Mouse (Mus musculus) kidney, adult 2 months (tissue): ENCODE data around the gene Msi2. TPM values are rescaled to one million over a fixed set of nuclear protein-coding genes. Genes with fewer than 3 reads are reported as not detected.

Source experiments
- DNase-seq: peaks from one replicate; pipeline ENCODE4 v3.0.0; 2021
- H3K27ac ChIP-seq: fragments of 200-500 bp; 2 replicates; pipeline ENCODE4 v1.5.1; 2012; ENCODE audit warnings: low read depth, low read length, control low read depth, inconsistent platforms; ENCODE audit not compliant: insufficient read depth
- H3K27me3 ChIP-seq: fragments of 200-500 bp; replicated peaks from 2 replicates; pipeline ENCODE4 v1.6.1; 2012; ENCODE audit warnings: mild to moderate bottlenecking, moderate library complexity, low read length, inconsistent platforms; ENCODE audit not compliant: control insufficient read depth, insufficient read depth
- H3K36me3 ChIP-seq: fragments of 200-500 bp; 2 replicates; pipeline ENCODE4 v1.6.1; 2012; ENCODE audit warnings: mild to moderate bottlenecking, moderate library complexity, low read length, inconsistent platforms; ENCODE audit not compliant: control insufficient read depth, insufficient read depth
- H3K4me1 ChIP-seq: fragments of 200-500 bp; 2 replicates; pipeline ENCODE4 v1.6.1; 2011; ENCODE audit warnings: low read length; ENCODE audit not compliant: control insufficient read depth, insufficient read depth
- H3K4me3 ChIP-seq: fragments of 200-500 bp; 2 replicates; pipeline ENCODE4 v1.5.1; 2011; ENCODE audit warnings: mild to moderate bottlenecking, low read depth, low read length, control low read depth; ENCODE audit not compliant: insufficient read depth
- CTCF ChIP-seq: fragments of 200-500 bp; conservative IDR thresholded peaks from 2 replicates; pipeline ENCODE4 v1.5.1; 2011; ENCODE audit warnings: low read depth, mild to moderate bottlenecking, control low read depth, low read length, moderate library complexity, mixed read lengths; ENCODE audit not compliant: insufficient read depth, insufficient read length
- POLR2A ChIP-seq: fragments of 200-500 bp; IDR thresholded peaks from one replicate; pipeline ENCODE4 v1.6.1; 2011; ENCODE audit warnings: low read depth, low read length, control low read depth
- WGBS: fragments of 180-500 bp; shearing (Covaris S2); methylation state at CpG from one replicate; pipeline ENCODE4 v1.1.7; 2018; 5-methylcytosine and 5-hydroxymethylcytosine counted together
- polyA plus RNA-seq: library from polyadenylated mRNA; depleted of rRNA; stranded (reverse); fragments of >200 nt; gene quantifications from 2 replicates; pipeline ENCODE4 v1.2.3, GENCODE M21; 2012

The Msi2 gene
- polyA plus RNA-seq, 1 experiment: 43.5 TPM

DNA sequence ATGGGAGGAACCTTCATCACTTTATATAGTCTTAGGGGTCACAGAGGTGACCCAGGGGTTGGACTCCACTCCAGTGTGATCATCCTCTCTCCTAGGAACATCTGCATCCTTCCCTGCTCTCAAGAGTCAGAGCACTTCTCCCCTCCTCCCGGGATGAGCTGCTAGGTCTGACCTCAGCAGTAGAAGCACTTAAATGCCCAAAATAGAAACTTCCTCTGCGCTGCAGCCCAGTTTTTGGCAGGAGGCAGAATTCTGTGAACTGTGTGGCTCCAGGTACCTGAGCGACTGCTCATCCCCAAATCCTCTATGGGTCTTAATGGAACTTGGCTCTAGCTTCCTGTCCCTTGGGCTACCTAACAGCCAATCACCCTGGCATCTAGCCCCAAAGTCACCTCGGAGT is 228.3 kb downstream of the Msi2 start:
- peaks cover 7% of the 10 kb centered on the region for H3K4me1 ChIP-seq
- H3K4me3 ChIP-seq: no peak overlapping the region
- no peaks in the 10 kb centered on the region for H3K36me3 ChIP-seq
- WGBS: 45% methylated on average over 4 of the region's 4 CpGs
- peak overlapping the region; percentile 8; the same call in 1 of the 2 replicates for H3K27ac ChIP-seq
- no peaks in the 10 kb centered on the region for H3K27me3 ChIP-seq
- no peak for DNase-seq
- TF ChIP-seq CTCF (no peak), POLR2A (no peak)

DNA sequence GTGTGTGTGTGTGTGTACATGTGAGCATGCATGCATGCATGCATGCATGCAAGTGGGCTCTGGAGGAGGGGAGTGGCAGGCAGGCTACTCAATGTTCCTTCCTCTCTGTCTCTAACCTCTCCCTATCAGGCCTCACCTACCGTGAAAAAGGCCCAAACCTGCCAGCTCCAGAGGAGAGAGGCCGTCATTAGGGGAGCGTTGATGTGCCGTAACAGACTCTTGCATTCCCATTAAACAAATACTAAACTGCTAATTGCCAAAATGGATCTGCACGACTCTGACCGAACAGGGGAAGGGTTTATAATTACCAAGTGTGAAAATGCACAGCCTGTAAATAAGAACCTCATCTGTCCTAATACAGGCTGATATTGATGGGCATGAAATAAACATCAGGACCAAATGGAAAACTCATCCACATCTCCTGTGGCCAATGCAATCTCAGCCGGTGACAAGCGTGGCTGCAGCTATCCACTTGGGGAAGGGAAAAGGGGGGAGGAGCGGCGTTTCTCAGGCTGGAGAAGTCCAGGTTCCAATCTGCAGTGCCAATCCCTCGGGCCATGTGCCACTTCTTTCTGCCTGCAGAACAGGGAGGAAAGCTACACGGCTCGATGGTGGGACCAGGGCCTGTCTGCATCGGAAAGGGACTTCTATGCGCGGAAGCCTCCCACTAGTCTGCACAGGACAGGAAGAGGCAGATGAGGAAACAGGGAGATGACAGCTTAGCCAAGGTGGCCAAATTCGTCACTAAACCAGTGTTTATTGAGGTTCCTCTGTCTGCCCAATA is 229.2 kb downstream of the Msi2 start:
- Histone ChIP-seq H3K27ac (no peak overlapping the region), H3K4me3 (no peak overlapping the region), H3K4me1 (peaks cover 11% of the 10 kb centered on the region), H3K27me3 (no peaks in the 10 kb centered on the region), H3K36me3 (no peaks in the 10 kb centered on the region)
- 60% methylated on average over 17 of the region's 17 CpGs for WGBS
- no peak for TF ChIP-seq POLR2A
- TF ChIP-seq CTCF: no peak
- DNase-seq: peak; percentile 67

DNA sequence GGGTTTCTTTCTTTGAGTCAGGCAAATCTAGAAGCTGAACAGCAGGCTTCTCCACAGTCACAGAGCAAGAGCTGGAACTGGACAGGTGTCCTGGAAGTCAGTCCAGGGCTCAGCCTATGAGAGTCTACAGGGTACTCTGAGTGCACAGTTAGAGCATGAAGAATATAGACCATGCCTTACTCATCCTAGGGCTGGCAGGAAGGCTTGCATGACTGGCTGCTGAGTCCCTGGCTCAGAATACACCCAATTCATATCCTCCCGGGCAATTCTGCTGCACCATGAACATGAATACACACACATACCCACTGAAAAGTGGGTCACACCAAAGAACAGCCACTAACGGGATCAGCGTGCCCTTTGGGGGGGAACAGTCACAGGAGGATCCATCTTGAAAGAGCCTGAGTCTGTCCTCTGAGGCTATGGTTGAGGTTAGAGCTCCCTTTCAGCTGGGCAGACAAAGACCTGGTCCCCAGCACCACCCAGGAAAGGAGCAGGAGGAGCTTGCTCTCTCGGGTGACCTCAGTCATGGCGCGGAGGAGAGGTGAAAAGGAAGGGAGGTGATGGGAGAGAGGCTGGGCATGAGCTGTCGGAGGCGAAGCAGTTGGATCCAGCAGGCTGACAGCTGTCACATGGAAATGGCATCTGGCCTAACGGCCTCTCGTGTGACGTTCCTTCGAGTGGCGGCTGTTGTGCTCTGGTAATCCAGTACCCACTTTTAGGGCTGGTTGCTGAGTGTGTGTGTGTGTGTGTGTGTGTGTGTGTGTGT is 230.0 kb downstream of the Msi2 start:
- no peak overlapping the region for H3K27ac ChIP-seq
- no peak overlapping the region for H3K4me3 ChIP-seq
- TF ChIP-seq POLR2A (no peak), CTCF (no peak)
- 73% methylated on average over 13 of the region's 13 CpGs for WGBS
- H3K4me1 ChIP-seq: peaks cover 15% of the 10 kb centered on the region
- DNase-seq: no peak
- H3K36me3 ChIP-seq: no peaks in the 10 kb centered on the region
- H3K27me3 ChIP-seq: no peaks in the 10 kb centered on the region

DNA sequence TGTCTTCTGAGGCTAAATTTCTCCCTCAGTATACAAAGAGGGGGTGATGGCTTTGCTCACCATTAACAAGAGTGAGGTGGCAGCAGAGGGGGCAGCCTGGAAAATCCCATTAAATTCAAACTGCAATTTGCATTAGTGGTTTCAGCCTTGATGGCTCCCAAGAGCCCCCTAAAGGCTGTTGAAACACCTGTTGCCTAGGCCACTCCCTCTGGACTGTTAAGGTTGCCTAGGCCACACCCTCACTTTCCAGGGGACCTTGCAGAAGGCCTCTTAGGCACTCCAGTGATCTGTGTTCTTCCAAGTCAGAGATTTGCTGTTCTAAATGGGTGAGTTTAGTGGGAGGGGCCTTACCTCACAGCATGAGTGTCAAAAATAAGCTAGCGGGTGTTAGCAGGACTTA is 232.3 kb downstream of the Msi2 start:
- WGBS: 61% methylated on average over 1 of the region's 1 CpGs
- Histone ChIP-seq H3K27ac (no peak overlapping the region), H3K4me1 (peaks cover 19% of the 10 kb centered on the region), H3K36me3 (no peaks in the 10 kb centered on the region), H3K27me3 (no peaks in the 10 kb centered on the region), H3K4me3 (no peak overlapping the region)
- no peak for TF ChIP-seq POLR2A
- TF ChIP-seq CTCF: no peak
- DNase-seq: no peak

DNA sequence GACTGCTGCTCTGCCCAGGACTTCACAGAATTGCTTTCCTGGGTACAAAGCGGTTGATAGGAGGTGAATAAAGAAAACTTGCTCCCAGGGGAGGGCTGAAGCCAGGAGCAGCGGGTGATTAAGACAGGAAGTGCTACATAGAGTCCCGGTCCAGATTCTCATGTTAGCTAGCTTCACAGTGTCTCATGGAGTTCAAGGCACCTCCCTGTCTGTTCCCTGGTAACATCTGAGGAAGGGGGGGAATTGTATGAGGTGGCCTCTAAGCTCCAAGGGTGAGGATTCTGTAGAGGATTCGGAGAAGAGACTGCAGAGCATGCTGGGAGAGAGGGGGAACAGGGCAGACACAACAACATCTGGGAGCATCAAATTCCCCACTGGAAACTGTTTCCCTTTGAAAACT is 233.2 kb downstream of the Msi2 start:
- TF ChIP-seq CTCF (no peak), POLR2A (no peak)
- Histone ChIP-seq H3K4me1 (peaks cover 18% of the 10 kb centered on the region), H3K4me3 (no peak overlapping the region), H3K27ac (no peak overlapping the region), H3K27me3 (no peaks in the 10 kb centered on the region), H3K36me3 (no peaks in the 10 kb centered on the region)
- WGBS: 47% methylated on average over 4 of the region's 4 CpGs
- DNase-seq: no peak

DNA sequence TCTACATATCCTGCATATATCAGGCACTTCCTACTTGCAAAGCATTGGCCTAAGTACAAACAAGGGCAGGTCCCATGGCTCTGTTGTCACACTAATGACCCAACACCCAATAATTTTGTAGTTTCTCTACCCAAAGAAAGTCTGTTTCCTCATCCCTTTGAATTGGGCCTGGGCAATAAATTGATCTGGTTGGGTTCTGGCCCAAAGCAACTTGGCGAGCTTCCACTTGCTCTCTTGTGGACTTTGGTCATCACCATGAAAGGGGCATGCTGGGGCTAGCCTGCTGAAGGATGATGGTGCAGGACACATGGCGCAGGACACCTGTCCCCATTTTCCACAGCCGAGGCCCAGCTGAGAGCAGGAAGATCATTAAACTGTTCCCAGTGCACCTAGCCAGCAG is 234.3 kb downstream of the Msi2 start:
- TF ChIP-seq CTCF: no peak
- no peak for TF ChIP-seq POLR2A
- DNase-seq: peak; percentile 55
- Histone ChIP-seq H3K27me3 (no peaks in the 10 kb centered on the region), H3K36me3 (no peaks in the 10 kb centered on the region), H3K27ac (no peak overlapping the region), H3K4me3 (no peak overlapping the region), H3K4me1 (peaks cover 16% of the 10 kb centered on the region; the same call in 1 of the 2 replicates)
- 71% methylated on average over 3 of the region's 3 CpGs for WGBS

DNA sequence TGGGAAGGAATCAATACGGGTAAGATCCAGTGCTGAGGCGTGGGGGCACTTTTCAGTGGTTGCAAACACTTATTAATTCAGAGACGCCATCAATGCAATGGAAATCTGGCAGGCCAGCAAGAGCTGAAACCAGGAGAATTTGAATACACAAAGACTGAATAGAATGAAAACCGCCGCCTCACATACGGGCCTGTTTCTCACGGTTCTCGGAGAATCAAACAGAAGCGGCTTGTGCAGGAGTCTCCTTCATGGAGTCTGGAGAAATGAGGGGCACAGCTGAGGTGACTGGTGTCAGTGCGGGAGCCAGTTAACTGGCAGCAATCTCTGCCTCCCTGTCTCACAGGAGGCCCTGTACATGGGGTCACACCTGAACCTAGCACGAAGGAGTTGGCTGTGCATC is 235.7 kb downstream of the Msi2 start:
- Histone ChIP-seq H3K4me1 (peaks cover 16% of the 10 kb centered on the region; the same call in 1 of the 2 replicates), H3K27me3 (no peaks in the 10 kb centered on the region), H3K4me3 (no peak overlapping the region), H3K36me3 (no peaks in the 10 kb centered on the region), H3K27ac (no peak overlapping the region)
- DNase-seq: no peak
- WGBS: 90% methylated on average over 11 of the region's 11 CpGs
- no peak for TF ChIP-seq POLR2A
- no peak for TF ChIP-seq CTCF
